Mouse (Mus musculus): ENCODE data around the gene Miox. TPM values are rescaled to one million over a fixed set of nuclear protein-coding genes. Genes with fewer than 3 reads are reported as not detected.

Gene Miox
- polyA plus RNA-seq, 1 experiment from 2014 or later = 0.76 TPM

DNA sequence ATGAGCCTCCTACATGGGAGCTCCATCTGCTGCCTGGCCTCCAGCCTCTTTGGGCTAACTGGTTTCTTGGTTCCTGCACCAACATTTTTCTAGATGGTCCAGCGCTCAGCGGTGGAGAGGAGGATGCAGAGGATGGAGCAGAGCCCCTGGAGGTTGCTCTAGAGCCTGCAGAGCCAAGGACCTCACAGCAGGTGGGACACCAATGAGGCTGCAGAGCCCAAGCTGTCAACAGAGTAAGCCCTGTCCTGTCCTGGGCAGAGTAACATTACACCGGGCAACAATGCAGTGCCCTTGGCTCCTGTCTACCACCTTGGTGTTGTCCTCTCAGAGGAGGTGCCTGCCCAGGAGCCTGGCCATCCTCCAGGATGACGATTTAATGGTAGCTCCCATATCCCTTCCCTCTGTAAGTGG is 30.9 kb downstream of the Miox start:
- Histone ChIP-seq H3K4me2 (replicated peaks; ENCODE audit: low read depth, low read length) (no peak overlapping the region), H3K4me3 (ENCODE audit: low read length) (no peak overlapping the region), H3K36me3 (ENCODE audit: control insufficient read depth, insufficient read depth, low read length) (peaks cover 98% of the 10 kb centered on the region), H3K9me3 (ENCODE audit: control insufficient read depth, low read length) (no peaks in the 10 kb centered on the region), H3K9ac (ENCODE audit: low read depth, low read length) (no peak overlapping the region), H3K27ac (ENCODE audit: low read depth, low read length) (no peak overlapping the region), H3K27me3 (ENCODE audit: control insufficient read depth, insufficient read depth, low read length) (no peaks in the 10 kb centered on the region), H3K4me1 (ENCODE audit: control insufficient read depth, insufficient read depth, low read length) (no peaks in the 10 kb centered on the region)
- no peak for ATAC-seq (ENCODE audit: low FRiP score, low TSS enrichment)
- WGBS = 95% methylated on average over 4 of the region's 4 CpGs

DNA sequence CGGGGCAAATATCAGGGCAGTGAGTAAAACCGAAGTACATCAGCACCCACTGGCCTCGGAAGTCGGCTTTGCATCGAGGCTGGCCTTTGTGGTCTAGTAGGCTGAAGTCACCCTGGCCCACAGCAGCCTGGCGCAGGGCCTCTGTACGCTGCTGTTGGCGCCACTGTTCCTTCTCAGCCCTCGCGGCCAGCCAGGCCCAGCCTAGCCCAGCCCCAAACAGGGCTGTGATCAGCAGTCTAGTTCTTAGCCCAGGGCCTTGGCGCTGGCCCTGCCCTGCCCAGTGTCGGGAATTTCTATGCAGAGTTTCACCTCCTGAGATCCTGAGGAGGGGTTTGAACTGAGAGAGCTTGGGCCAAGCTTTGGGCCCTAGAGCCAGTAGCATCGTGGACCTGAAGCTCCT is 37.9 kb downstream of the Miox start:
- Histone ChIP-seq H3K27ac (ENCODE audit: low read depth, low read length) (no peak overlapping the region), H3K9ac (ENCODE audit: low read depth, low read length) (no peak overlapping the region), H3K36me3 (ENCODE audit: control insufficient read depth, insufficient read depth, low read length) (peaks cover 55% of the 10 kb centered on the region), H3K4me2 (replicated peaks; ENCODE audit: low read depth, low read length) (no peak overlapping the region), H3K27me3 (ENCODE audit: control insufficient read depth, insufficient read depth, low read length) (peaks cover 13% of the 10 kb centered on the region), H3K9me3 (ENCODE audit: control insufficient read depth, low read length) (no peaks in the 10 kb centered on the region), H3K4me3 (ENCODE audit: low read length) (no peak overlapping the region), H3K4me1 (ENCODE audit: control insufficient read depth, insufficient read depth, low read length) (0 out of 2 replicates have a peak, but pooled peaks cover 4% of the 10 kb centered on the region)
- 90% methylated on average over 13 of the region's 13 CpGs for WGBS
- ATAC-seq (ENCODE audit: low FRiP score, low TSS enrichment) = no peak

DNA sequence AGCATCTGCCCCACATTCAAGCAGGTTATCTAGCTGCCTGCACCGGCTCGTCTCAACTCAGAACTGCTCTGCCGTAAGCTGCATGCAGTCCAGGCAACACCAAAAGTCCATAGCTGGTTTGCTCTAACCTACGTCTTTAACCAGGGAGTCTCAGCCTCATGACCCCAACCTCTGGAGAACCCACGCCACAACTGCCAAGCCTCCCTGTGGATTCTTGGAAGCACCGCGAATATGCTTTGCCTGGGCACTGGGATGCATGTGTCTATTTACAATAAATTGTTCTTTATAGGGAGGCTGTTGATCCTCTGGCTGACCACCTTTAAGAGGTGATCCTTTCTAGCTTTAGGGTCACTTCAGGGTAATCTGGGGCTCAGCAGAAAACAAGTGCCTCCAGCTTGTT is 38.3 kb downstream of the Miox start:
- Histone ChIP-seq H3K36me3 (ENCODE audit: control insufficient read depth, insufficient read depth, low read length) (peaks cover 51% of the 10 kb centered on the region), H3K27me3 (ENCODE audit: control insufficient read depth, insufficient read depth, low read length) (peaks cover 17% of the 10 kb centered on the region), H3K27ac (ENCODE audit: low read depth, low read length) (no peak overlapping the region), H3K4me2 (replicated peaks; ENCODE audit: low read depth, low read length) (peak overlapping the region; percentile 78), H3K9me3 (ENCODE audit: control insufficient read depth, low read length) (no peaks in the 10 kb centered on the region), H3K4me1 (ENCODE audit: control insufficient read depth, insufficient read depth, low read length) (0 out of 2 replicates have a peak, but pooled peaks cover 6% of the 10 kb centered on the region), H3K4me3 (ENCODE audit: low read length) (peak overlapping the region; percentile 66), H3K9ac (ENCODE audit: low read depth, low read length) (peak overlapping the region; percentile 81; the same call in 1 of the 2 replicates)
- 76% methylated on average over 7 of the region's 7 CpGs for WGBS
- no peak for ATAC-seq (ENCODE audit: low FRiP score, low TSS enrichment)

DNA sequence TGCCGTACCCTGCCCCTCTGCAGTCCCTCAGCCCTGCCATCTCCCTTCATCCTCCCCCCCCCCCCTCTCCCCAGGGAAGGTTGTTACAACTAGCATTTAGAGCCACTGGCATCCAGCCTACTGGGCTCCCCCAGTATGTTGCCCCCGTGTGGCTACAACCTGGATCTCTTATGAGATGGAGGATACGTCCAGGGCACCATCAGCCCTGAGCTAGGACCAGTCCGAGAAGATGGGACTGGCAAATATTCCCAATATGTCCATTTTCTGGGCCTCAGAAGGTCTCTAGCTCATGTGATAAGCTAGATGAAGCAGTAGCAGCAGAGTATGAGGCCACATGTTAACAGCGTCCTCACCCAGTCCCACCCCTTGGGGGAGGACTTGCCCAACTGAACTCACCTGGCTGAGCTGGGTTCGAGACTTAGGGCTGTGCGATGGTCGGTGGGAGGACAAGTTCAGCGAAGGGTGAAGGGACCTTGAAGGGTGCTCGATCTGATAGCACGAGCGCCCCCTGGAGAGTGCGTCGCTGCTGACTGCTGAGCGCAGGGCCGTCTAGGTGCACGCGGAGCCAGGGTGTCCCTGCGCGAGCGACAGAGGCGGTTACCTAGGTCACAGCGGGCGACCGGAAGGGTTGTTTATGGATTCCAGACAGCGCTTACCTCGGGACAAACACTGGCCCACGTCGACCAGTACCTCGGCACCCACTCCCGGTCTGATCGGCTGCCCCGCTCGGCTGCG is 39.0 kb downstream of the Miox start:
- peak overlapping the region; percentile 78 for H3K4me2 ChIP-seq (replicated peaks; ENCODE audit: low read depth, low read length)
- under 1% methylated on average over 35 of the region's 35 CpGs for WGBS

DNA sequence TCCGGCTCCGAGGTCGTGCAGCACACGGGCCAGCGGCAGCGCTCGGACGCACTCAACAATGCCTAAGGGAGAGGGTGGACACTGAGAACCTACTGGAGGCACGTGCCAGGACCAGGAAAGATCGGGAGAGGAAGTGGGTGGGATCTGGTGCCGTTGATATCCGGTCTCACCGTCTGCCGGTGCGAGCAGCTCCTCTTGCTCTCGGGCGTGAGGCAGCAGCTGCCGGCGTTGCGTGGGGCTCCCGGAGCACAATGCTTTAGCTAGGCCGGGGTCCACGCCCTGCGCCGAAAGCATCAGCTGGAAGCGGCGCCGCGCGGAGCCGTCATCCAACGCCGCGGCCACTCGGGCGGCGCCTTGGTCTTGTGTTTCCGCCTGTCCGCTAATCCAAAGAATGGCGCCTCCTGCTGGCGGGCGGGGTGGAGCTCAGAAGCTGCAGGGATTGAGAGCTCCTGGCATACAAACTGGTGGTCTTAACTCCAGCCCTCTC is 39.6 kb downstream of the Miox start, which contains the start of gene Sco2:
Sco2 (minus strand) TSS at position 85 of the 487 bp plus-strand sequence.
- H3K27ac ChIP-seq (ENCODE audit: low read depth, low read length) = peak within 1 kb of the TSS; percentile 93
- whole genome bisulfite sequencing = under 1% methylated on average over 42 of the region's 42 CpGs
- H3K4me1 ChIP-seq (ENCODE audit: control insufficient read depth, insufficient read depth, low read length) = peaks cover 13% of the 10 kb centered on the region; the same call in 1 of the 2 replicates
- peak within 1 kb of the TSS; percentile 66 for H3K4me3 ChIP-seq (ENCODE audit: low read length)
- peak within 1 kb of the TSS; percentile 81 for H3K9ac ChIP-seq (ENCODE audit: low read depth, low read length)
- no peaks in the 10 kb centered on the region for H3K9me3 ChIP-seq (ENCODE audit: control insufficient read depth, low read length)
- peak; percentile 83 for ATAC-seq (ENCODE audit: low FRiP score, low TSS enrichment)
- peak within 1 kb of the TSS; percentile 78 for H3K4me2 ChIP-seq (replicated peaks; ENCODE audit: low read depth, low read length)
- peaks cover 29% of the 10 kb centered on the region for H3K27me3 ChIP-seq (ENCODE audit: control insufficient read depth, insufficient read depth, low read length)
- peaks cover 38% of the 10 kb centered on the region for H3K36me3 ChIP-seq (ENCODE audit: control insufficient read depth, insufficient read depth, low read length)

More for the DNA sequence above, 39.0 kb downstream of the Miox start:
- Histone ChIP-seq H3K4me1 (ENCODE audit: control insufficient read depth, insufficient read depth, low read length) (0 out of 2 replicates have a peak, but pooled peaks cover 7% of the 10 kb centered on the region), H3K27me3 (ENCODE audit: control insufficient read depth, insufficient read depth, low read length) (peaks cover 23% of the 10 kb centered on the region), H3K9me3 (ENCODE audit: control insufficient read depth, low read length) (no peaks in the 10 kb centered on the region), H3K36me3 (ENCODE audit: control insufficient read depth, insufficient read depth, low read length) (peaks cover 44% of the 10 kb centered on the region), H3K4me3 (ENCODE audit: low read length) (peak overlapping the region; percentile 66), H3K27ac (ENCODE audit: low read depth, low read length) (peak overlapping the region; percentile 93), H3K9ac (ENCODE audit: low read depth, low read length) (peak overlapping the region; percentile 81)
- ATAC-seq (ENCODE audit: low FRiP score, low TSS enrichment) = peak; percentile 86

DNA sequence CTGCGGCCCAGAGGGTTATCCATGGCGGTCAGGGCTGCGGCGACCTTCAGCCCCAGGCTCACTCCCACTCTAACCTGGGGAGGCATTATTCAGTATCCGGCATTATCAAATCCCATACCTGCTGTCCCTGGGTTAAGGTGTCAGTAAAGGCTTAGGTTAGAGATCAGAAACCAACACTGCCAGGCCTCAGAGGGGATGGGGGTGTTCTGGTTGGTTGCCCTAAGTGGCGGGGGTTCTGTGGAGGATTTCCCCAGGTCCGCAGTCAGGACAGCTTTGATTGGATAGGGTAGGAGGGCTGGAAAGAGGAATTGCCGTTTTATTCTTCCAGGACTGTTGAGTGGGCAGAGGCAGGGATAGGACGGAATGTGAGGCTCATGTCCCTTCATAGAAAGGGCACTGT is 40.1 kb downstream of the Miox start:
- Histone ChIP-seq H3K9ac (ENCODE audit: low read depth, low read length) (peak overlapping the region; percentile 81), H3K4me3 (ENCODE audit: low read length) (peak overlapping the region; percentile 66), H3K4me2 (replicated peaks; ENCODE audit: low read depth, low read length) (peak overlapping the region; percentile 78), H3K36me3 (ENCODE audit: control insufficient read depth, insufficient read depth, low read length) (peaks cover 33% of the 10 kb centered on the region), H3K9me3 (ENCODE audit: control insufficient read depth, low read length) (no peaks in the 10 kb centered on the region), H3K27me3 (ENCODE audit: control insufficient read depth, insufficient read depth, low read length) (peaks cover 35% of the 10 kb centered on the region), H3K27ac (ENCODE audit: low read depth, low read length) (peak overlapping the region; percentile 93; the same call in 1 of the 2 replicates), H3K4me1 (ENCODE audit: control insufficient read depth, insufficient read depth, low read length) (peaks cover 18% of the 10 kb centered on the region; the same call in 1 of the 2 replicates)
- WGBS = 47% methylated on average over 9 of the region's 9 CpGs
- ATAC-seq (ENCODE audit: low FRiP score, low TSS enrichment) = no peak

DNA sequence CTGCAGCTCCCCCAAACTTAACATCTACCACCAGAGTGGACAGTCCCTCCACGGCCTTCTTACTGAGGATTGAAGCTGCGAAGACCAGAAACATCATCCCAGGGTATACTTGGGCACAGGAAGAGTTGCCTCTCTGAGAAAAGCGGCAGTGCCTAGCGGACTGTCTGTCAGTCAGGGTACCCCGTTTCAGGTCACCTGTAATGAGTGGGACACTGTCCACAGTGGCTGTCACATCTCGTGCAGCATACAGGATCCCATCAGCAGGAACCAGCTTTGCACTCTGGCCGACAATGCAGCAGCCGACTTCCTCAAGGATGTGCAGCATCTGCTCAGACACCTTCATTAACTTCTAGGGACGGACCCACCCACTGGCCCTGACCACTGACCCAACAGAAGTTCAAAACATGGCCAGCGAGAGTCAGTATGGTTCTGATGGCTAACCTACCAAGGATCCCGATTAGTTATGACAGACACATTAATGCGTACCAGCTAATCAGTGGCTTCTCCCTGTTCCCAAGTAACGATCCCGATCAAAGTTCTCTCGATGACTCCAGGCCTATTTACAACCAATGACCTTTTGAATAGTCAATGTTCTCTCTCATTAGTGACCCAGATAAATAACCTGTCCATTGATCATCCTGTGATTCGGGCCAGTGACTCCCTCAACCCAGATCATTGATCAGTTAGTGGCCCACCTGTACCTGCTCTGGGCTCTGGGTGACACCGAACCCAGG is 40.8 kb downstream of the Miox start:
- Histone ChIP-seq H3K9ac (ENCODE audit: low read depth, low read length) (no peak overlapping the region), H3K9me3 (ENCODE audit: control insufficient read depth, low read length) (no peaks in the 10 kb centered on the region), H3K4me3 (ENCODE audit: low read length) (no peak overlapping the region), H3K27me3 (ENCODE audit: control insufficient read depth, insufficient read depth, low read length) (peaks cover 40% of the 10 kb centered on the region), H3K36me3 (ENCODE audit: control insufficient read depth, insufficient read depth, low read length) (peaks cover 26% of the 10 kb centered on the region), H3K4me1 (ENCODE audit: control insufficient read depth, insufficient read depth, low read length) (peaks cover 21% of the 10 kb centered on the region; the same call in 1 of the 2 replicates), H3K27ac (ENCODE audit: low read depth, low read length) (no peak overlapping the region), H3K4me2 (replicated peaks; ENCODE audit: low read depth, low read length) (no peak overlapping the region)
- ATAC-seq (ENCODE audit: low FRiP score, low TSS enrichment) = no peak
- 91% methylated on average over 17 of the region's 17 CpGs for WGBS

DNA sequence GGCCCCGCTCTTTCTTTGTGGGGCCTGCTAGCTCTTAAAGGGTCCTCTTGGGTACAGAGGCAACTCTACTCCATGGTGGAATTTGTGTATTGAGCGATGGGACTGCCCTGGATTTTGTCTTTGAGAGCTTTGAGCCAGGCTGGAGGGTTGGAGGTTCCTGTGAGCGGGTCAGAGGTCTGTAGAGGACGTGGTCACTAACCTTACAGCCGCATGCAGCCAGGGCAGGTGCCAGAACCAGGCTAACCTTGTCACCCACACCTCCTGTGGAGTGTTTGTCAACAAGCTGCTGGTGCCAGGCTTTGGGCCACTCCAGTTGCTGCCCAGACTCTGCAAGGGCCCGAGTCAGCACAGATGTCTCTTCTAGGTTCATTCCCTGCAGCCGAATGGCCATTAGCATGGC is 41.8 kb downstream of the Miox start:
- no peak overlapping the region for H3K4me3 ChIP-seq (ENCODE audit: low read length)
- peaks cover 21% of the 10 kb centered on the region; the same call in 1 of the 2 replicates for H3K4me1 ChIP-seq (ENCODE audit: control insufficient read depth, insufficient read depth, low read length)
- H3K27ac ChIP-seq (ENCODE audit: low read depth, low read length) = no peak overlapping the region
- H3K9me3 ChIP-seq (ENCODE audit: control insufficient read depth, low read length) = no peaks in the 10 kb centered on the region
- peaks cover 44% of the 10 kb centered on the region for H3K27me3 ChIP-seq (ENCODE audit: control insufficient read depth, insufficient read depth, low read length)
- no peak overlapping the region for H3K9ac ChIP-seq (ENCODE audit: low read depth, low read length)
- no peak for ATAC-seq (ENCODE audit: low FRiP score, low TSS enrichment)
- peaks cover 16% of the 10 kb centered on the region for H3K36me3 ChIP-seq (ENCODE audit: control insufficient read depth, insufficient read depth, low read length)
- WGBS = 79% methylated on average over 7 of the region's 7 CpGs
- H3K4me2 ChIP-seq (replicated peaks; ENCODE audit: low read depth, low read length) = no peak overlapping the region
